Mouse (Mus musculus) erythroblast, embryonic 14.5 days (primary cell): ENCODE results near the gene Zfp358. TPM values are rescaled to one million over a fixed set of nuclear protein-coding genes. Genes with fewer than 3 reads are reported as not detected.

Experiments
- H3K27me3 ChIP-seq: 2 replicates; pipeline ENCODE4 v1.6.1; 2012; ENCODE audit warnings: inconsistent platforms; ENCODE audit not compliant: control insufficient read depth
- H3K36me3 ChIP-seq: 2 replicates; pipeline ENCODE4 v1.6.1; 2012; ENCODE audit warnings: mild to moderate bottlenecking, inconsistent platforms; ENCODE audit not compliant: control insufficient read depth
- H3K4me1 ChIP-seq: 2 replicates; pipeline ENCODE4 v1.6.1; 2012; ENCODE audit warnings: inconsistent platforms; ENCODE audit not compliant: control insufficient read depth
- H3K4me3 ChIP-seq: replicated peaks from 2 replicates; pipeline ENCODE3; 2012; ENCODE audit warnings: moderate library complexity, mild to moderate bottlenecking, inconsistent platforms
- H3K9me3 ChIP-seq: 2 replicates; pipeline ENCODE4 v1.6.1; 2012; ENCODE audit warnings: low read length, inconsistent platforms, mixed read lengths; ENCODE audit not compliant: control insufficient read depth
- GATA1 ChIP-seq: IDR thresholded peaks from 2 replicates; pipeline ENCODE4 v1.6.1; 2012; ENCODE audit warnings: low read length, inconsistent platforms, mixed read lengths
- TAL1 ChIP-seq: IDR thresholded peaks from 3 replicates; pipeline ENCODE4 v1.6.1; 2012; ENCODE audit warnings: low read length, inconsistent platforms, mixed read lengths
- polyA plus RNA-seq: library from polyadenylated mRNA; stranded (reverse); fragments of >175 nt; gene quantifications from 2 replicates; pipeline ENCODE4 v1.2.3, GENCODE M21; 2012

Gene Zfp358
- polyA plus RNA-seq, 1 experiment = 0.07 TPM

DNA sequence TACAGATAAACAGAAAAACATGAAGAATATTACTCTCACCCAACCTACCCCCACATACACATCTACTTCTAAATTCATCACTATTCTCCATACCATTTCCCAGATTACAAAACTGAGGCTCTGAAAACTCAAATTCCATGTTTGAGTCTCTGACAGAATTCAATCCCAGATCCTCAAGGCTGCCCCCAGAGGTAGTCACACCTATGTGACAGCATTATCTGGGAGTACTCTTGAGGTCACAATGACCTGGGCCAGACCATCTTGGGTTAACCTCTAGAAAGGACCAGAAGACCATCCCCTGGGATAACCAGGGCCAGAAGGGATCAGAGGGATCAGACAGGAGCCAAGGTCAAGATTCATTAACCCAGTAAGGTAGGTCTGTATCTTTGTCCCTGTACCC lies 22.4 kb upstream of the Zfp358 start, which contains the start of gene Tex45:
Gene Tex45 (plus strand): TSS at position 301 of the 400 bp plus-strand sequence.
- Histone ChIP-seq H3K27me3 (peaks cover 2% of the 10 kb centered on the region), H3K9me3 (no peaks in the 10 kb centered on the region), H3K36me3 (no peaks in the 10 kb centered on the region), H3K4me3 (no peak within 1 kb of the TSS), H3K4me1 (peaks cover 18% of the 10 kb centered on the region)
- TF ChIP-seq GATA1 (no peak), TAL1 (no peak)

DNA sequence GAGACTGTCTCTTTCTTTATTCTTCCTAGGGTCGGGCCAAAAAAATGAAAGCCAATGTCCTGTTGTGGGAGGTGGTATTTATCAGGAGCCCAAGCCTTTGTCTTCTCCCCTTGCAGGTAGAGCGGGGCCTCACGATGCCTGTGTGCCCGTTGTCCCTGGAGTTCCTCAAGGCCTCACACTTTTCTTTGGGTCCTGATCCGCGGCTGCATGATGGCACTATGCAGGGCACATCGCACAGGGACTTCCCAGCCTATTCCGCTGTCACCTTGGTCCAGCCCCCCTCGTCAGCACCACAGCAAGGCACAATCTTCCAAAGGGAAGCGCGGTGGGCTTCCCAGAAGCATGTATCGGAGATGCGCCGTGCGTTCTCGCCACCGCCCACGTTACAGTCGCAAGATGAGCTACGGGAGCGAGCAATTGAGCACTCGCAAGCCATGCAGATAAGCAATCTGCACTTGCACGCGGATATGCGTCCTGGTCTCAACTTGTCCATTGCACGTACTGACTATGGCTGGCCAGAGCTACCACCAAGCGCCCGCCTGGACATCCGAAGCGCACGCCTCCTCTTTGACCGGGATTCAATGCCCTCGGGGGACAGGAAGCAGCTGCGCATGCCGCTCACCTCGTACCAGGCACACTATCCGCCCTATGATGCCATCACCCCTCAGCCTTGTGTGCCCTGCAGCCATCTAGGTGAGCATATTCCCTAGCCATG lies 17.1 kb upstream of the Zfp358 start:
- no peak overlapping the region for H3K4me3 ChIP-seq
- no peaks in the 10 kb centered on the region for H3K36me3 ChIP-seq
- peaks cover 6% of the 10 kb centered on the region; the same call in 1 of the 2 replicates for H3K4me1 ChIP-seq
- no peaks in the 10 kb centered on the region for H3K9me3 ChIP-seq
- H3K27me3 ChIP-seq = peaks cover 19% of the 10 kb centered on the region
- TF ChIP-seq TAL1 (no peak), GATA1 (no peak)

DNA sequence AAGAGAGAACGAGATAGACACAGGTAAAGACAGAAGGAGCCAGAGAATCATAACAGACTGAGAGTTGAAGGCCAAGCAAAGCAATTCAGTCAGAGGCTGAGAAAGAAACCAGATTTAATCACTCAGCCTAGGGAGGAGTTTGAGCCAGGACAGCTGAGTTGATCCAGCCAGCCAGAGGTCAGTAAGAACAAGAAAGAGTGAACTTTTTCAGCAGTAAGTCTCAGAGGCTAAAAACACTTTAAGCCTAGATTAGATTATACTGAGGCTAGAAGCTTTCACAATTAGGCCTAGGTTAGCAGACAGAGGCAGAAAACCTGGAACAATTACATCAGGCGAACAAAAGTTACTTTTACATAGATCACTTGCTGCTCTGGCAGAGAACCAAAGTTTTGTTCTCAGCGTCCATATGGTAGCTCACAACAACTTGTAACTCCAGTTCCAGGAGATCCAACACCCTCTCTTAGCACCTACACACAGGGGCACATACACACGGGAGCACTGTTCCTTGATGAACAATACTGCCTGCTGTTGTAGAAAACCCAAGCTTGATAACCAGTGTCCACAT lies 12.6 kb upstream of the Zfp358 start:
- H3K36me3 ChIP-seq = no peaks in the 10 kb centered on the region
- TF ChIP-seq GATA1 (no peak), TAL1 (no peak)
- no peak overlapping the region for H3K4me3 ChIP-seq
- H3K4me1 ChIP-seq = peaks cover 15% of the 10 kb centered on the region
- peaks cover 23% of the 10 kb centered on the region for H3K27me3 ChIP-seq
- H3K9me3 ChIP-seq = no peaks in the 10 kb centered on the region

DNA sequence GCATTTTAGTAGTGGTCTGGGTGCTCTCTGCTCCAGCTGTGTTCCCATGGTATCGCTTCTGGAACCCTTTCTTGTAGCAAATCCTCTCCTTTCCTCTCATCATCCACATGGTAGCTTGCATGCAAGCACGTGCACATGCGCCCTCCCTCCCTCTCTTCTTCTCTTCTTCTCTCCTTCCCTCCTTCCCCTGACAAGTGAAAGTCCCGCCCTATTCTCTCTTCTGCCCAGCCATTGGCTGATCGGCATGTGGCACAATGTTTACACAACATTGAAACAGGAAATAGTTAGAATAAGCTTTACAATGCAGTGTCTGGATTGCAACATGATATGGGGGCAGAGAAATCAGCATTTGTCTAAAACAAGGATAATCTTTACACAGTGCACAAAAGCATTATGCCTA lies 11.3 kb upstream of the Zfp358 start:
- no peak overlapping the region for H3K4me3 ChIP-seq
- H3K4me1 ChIP-seq = peaks cover 8% of the 10 kb centered on the region
- H3K36me3 ChIP-seq = no peaks in the 10 kb centered on the region
- H3K9me3 ChIP-seq = no peaks in the 10 kb centered on the region
- H3K27me3 ChIP-seq = peaks cover 10% of the 10 kb centered on the region
- TF ChIP-seq TAL1 = no peak
- TF ChIP-seq GATA1 = no peak

DNA sequence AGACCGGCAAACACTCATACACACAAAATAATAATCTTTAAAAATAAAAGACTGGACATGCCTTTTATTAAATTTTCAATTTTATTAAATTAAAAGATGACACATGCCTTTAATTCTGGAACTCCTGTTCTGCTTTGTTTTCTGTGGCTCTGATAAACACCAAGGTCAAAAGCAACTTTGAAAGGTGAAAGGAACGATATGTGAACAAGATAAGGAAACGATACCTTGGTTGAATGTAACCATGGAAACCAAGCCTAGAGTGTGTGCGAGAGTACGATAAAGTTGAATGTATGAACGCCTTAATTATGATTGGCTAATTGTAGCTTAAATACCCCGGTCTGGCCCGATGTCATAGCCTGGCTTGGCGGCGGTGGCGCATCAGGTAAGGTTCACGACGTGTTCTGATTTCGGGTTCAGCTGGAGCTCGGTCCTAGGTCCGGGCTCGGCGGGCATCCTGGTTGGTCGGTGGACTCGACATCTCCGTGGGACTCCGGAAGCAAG lies 10.6 kb upstream of the Zfp358 start:
- Histone ChIP-seq H3K27me3 (peaks cover 8% of the 10 kb centered on the region), H3K4me3 (no peak overlapping the region), H3K9me3 (no peaks in the 10 kb centered on the region), H3K36me3 (no peaks in the 10 kb centered on the region), H3K4me1 (peaks cover 8% of the 10 kb centered on the region)
- TF ChIP-seq GATA1 (no peak), TAL1 (no peak)

DNA sequence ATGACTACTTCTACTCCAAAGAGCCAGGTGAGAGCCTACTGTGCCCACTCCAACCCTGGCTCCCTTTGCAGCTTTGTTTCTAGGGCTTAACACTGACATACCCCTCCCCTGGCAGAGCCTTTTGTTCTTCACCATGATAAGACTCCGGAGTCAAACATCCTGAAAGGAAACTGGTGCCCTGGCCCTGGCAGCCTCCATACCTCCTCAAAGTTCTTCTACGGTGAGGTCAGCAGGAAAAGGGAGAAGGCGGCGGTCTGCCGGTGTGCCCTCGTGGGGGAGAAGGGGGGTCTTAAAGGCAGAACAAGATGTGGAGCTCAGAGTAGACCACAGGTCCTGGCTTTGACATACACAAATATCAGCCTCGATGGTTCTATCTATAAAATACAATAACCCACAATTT lies 9.4 kb upstream of the Zfp358 start:
- TF ChIP-seq GATA1 (no peak), TAL1 (no peak)
- no peak overlapping the region for H3K4me3 ChIP-seq
- H3K36me3 ChIP-seq = no peaks in the 10 kb centered on the region

DNA sequence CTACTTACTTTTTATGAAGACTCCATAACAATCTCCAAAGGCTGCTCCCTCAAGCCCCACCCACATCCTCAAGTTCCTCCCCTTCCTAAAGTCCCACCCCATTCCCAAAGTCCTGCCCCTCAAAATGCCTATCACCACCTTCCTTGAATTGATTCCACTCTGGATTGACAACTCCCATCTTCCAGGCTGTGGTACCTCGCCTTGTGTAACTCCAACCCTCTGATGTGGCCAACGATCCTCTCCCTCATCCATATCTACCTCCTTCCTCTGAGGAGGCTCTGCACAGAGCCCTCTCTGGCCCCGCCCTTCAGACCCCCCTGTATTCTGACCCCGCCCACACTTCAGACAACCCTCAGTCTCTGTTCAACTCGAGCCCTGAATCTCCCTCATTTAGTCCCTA lies 7.7 kb upstream of the Zfp358 start:
- Histone ChIP-seq H3K4me3 (no peak overlapping the region), H3K27me3 (peaks cover 4% of the 10 kb centered on the region), H3K4me1 (peaks cover 8% of the 10 kb centered on the region), H3K9me3 (no peaks in the 10 kb centered on the region), H3K36me3 (no peaks in the 10 kb centered on the region)
- TF ChIP-seq GATA1 (no peak), TAL1 (no peak)

More for the DNA sequence above, 9.4 kb upstream of the Zfp358 start:
- Histone ChIP-seq H3K9me3 (no peaks in the 10 kb centered on the region), H3K27me3 (peaks cover 4% of the 10 kb centered on the region), H3K4me1 (peaks cover 8% of the 10 kb centered on the region)

DNA sequence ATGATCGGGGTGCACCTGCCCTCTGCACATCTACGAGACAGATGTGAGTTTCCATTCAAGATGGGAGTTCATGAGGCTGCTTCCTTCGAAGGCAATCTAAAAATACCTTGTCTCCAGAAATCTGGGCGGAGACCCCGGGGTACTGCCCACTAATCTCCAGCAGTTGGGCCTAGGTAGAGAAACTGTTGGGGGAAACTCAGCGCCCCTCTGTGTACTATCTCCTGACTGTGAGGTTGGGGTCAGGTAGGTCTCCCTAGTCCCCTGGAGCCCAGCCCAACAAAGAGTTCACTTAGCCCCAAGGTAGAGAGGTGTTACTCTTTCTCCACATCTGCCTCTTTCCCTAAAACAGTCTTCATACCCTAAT lies 889 bp downstream of the Zfp358 start:
- TF ChIP-seq GATA1 (no peak), TAL1 (no peak)
- Histone ChIP-seq H3K27me3 (peaks cover 29% of the 10 kb centered on the region), H3K4me1 (peaks cover 30% of the 10 kb centered on the region), H3K36me3 (peaks cover 10% of the 10 kb centered on the region), H3K4me3 (peak overlapping the region; percentile 72), H3K9me3 (peaks cover 10% of the 10 kb centered on the region)

DNA sequence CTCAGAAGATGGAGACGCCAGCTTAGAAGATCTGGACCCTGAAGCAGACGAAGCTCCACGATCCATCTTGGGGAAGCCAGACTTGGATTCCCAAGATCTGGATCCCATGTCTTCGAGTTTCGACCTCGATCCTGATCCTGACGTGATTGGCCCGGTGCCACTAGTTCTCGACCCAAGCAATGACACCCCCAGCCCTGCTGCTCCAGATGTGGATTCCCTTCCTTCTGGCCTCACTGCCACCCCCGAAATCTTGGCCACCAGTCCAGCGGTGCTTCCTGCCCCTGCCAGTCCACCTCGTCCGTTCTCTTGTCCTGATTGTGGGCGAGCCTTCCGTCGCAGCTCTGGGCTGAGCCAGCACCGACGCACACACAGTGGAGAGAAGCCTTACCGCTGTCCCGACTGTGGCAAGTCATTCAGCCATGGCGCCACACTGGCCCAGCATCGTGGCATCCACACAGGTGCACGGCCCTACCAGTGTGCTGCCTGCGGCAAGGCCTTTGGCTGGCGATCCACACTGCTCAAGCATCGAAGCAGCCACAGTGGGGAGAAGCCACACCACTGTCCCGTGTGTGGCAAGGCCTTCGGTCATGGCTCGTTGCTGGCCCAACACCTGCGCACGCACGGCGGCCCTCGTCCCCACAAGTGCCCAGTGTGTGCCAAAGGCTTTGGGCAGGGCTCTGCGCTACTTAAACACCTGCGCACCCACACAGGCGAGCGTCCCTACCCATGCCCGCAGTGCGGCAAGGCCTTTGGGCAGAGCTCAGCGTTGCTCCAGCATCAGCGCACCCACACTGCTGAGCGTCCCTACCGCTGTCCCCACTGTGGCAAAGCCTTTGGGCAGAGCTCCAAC lies 2.9 kb downstream of the Zfp358 start:
- peaks cover 10% of the 10 kb centered on the region for H3K9me3 ChIP-seq
- H3K27me3 ChIP-seq = peaks cover 29% of the 10 kb centered on the region
- H3K4me1 ChIP-seq = peaks cover 46% of the 10 kb centered on the region
- TF ChIP-seq GATA1 (no peak), TAL1 (no peak)
- peaks cover 10% of the 10 kb centered on the region for H3K36me3 ChIP-seq
- H3K4me3 ChIP-seq = no peak overlapping the region
